Mouse (Mus musculus): ENCODE data around the gene Pax4.

The Pax4 gene

GRCm38 (mm10) chr6:28447937-28448336 lies 1.2 kb downstream of the Pax4 start:
- DNase-seq (ENCODE audit: low spot score) = no peak

GRCm38 (mm10) chr6:28431538-28431855 lies 17.7 kb downstream of the Pax4 start:
- no peak for DNase-seq (ENCODE audit: low spot score)

- no peak for DNase-seq (ENCODE audit: low spot score)
These were observed 18.2 kb downstream of the Pax4 start for GRCm38 (mm10) chr6:28430795-28431537.

- DNase-seq (ENCODE audit: low spot score) = no peak
These were observed 19.3 kb downstream of the Pax4 start for GRCm38 (mm10) chr6:28429870-28430269.

- no peak for DNase-seq (ENCODE audit: low spot score)
These were observed 20.9 kb downstream of the Pax4 start, which contains the start of gene Gcc1 for GRCm38 (mm10) chr6:28428290-28428689. TSS of gene Gcc1 (minus strand) at chr6:28428390.

GRCm38 (mm10) chr6:28427096-28427839 lies 21.9 kb downstream of the Pax4 start, which contains the start of gene Fscn3:
TSS of gene Fscn3 (plus strand) at chr6:28427789.
- no peak for DNase-seq (ENCODE audit: low spot score)

- DNase-seq (ENCODE audit: low spot score) = no peak
These were observed 24.1 kb downstream of the Pax4 start for GRCm38 (mm10) chr6:28425019-28425418.

- DNase-seq (ENCODE audit: low spot score) = peak; percentile 61
These were observed 25.1 kb downstream of the Pax4 start for GRCm38 (mm10) chr6:28423767-28424695.

- peak; percentile 93 for DNase-seq (ENCODE audit: low spot score)
These were observed 25.8 kb downstream of the Pax4 start, which contains the start of gene Arf5 for GRCm38 (mm10) chr6:28423313-28423712. TSS of gene Arf5 (plus strand) at chr6:28423560.

GRCm38 (mm10) chr6:28422651-28423290 lies 26.4 kb downstream of the Pax4 start:
- no peak for DNase-seq (ENCODE audit: low spot score)

- peak; percentile 98 for DNase-seq (ENCODE audit: low spot score)
These were observed 27.6 kb downstream of the Pax4 start for GRCm38 (mm10) chr6:28421469-28422000.

GRCm38 (mm10) chr6:28420865-28421264 lies 28.3 kb downstream of the Pax4 start:
- no peak for DNase-seq (ENCODE audit: low spot score)

GRCm38 (mm10) chr6:28420361-28420760 lies 28.8 kb downstream of the Pax4 start:
- DNase-seq (ENCODE audit: low spot score) = no peak

GRCm38 (mm10) chr6:28419673-28420072 lies 29.5 kb downstream of the Pax4 start:
- no peak for DNase-seq (ENCODE audit: low spot score)

GRCm38 (mm10) chr6:28418449-28418848 lies 30.7 kb downstream of the Pax4 start:
- DNase-seq (ENCODE audit: low spot score) = no peak

GRCm38 (mm10) chr6:28416981-28417380 lies 32.2 kb downstream of the Pax4 start:
- no peak for DNase-seq (ENCODE audit: low spot score)

GRCm38 (mm10) chr6:28411236-28411635 lies 37.9 kb downstream of the Pax4 start:
- DNase-seq (ENCODE audit: low spot score) = no peak

- no peak for DNase-seq (ENCODE audit: low spot score)
These were observed 39.1 kb downstream of the Pax4 start for GRCm38 (mm10) chr6:28410053-28410452.

- no peak for DNase-seq (ENCODE audit: low spot score)
These were observed 49.4 kb downstream of the Pax4 start for GRCm38 (mm10) chr6:28399791-28400190.

GRCm38 (mm10) chr6:28398726-28399125 lies 50.4 kb downstream of the Pax4 start:
- DNase-seq (ENCODE audit: low spot score) = no peak

GRCm38 (mm10) chr6:28397681-28398203 lies 51.4 kb downstream of the Pax4 start, which contains the start of gene Zfp800:
TSS of gene Zfp800 (minus strand) at chr6:28398005.
- no peak for DNase-seq (ENCODE audit: low spot score)

All from spleen, adult 12 weeks (tissue).